Mouse (Mus musculus) heart, postnatal 0 days (tissue): ENCODE measurements at regions not wholly inside any gene's neighbourhood (a gene's known extent, or its start where the extent isn't known, plus 50 kb on each side); places are given as distances from the start of the nearest gene placed in this dataset.

Experiments used
- ATAC-seq: fragments of 200-750 bp; cut with Nextera tagmentation; 2 replicates; pipeline ENCODE4 v1.8.0; 2017; ENCODE audit warnings: low read depth, moderate number of reproducible peaks, moderate library complexity; ENCODE audit not compliant: insufficient read depth
- DNase-seq: peaks from one replicate; pipeline ENCODE4 v3.0.0-alpha.2; 2016; ENCODE audit warnings: low spot score
- H3K27ac ChIP-seq: fragments of 300-500 bp; sonication (generic); 2 replicates; pipeline ENCODE4 v1.5.1; 2014; ENCODE audit warnings: low read depth, mild to moderate bottlenecking
- H3K27me3 ChIP-seq: fragments of 300-500 bp; sonication (generic); 2 replicates; pipeline ENCODE4 v1.6.1; 2014; ENCODE audit warnings: low read length, mixed read lengths; ENCODE audit not compliant: control insufficient read depth, insufficient read depth
- H3K36me3 ChIP-seq: fragments of 300-500 bp; sonication (generic); replicated peaks from 2 replicates; pipeline ENCODE4 v1.6.1; 2014; ENCODE audit warnings: low read length, mixed read lengths; ENCODE audit not compliant: control insufficient read depth, insufficient read depth
- H3K4me1 ChIP-seq: fragments of 300-500 bp; sonication (generic); 2 replicates; pipeline ENCODE4 v1.6.1; 2014; ENCODE audit warnings: antibody characterized with exemption; ENCODE audit not compliant: control insufficient read depth, insufficient read depth
- H3K4me2 ChIP-seq: fragments of 300-500 bp; sonication (generic); 2 replicates; pipeline ENCODE4 v1.6.1; 2014; ENCODE audit warnings: low read depth, mild to moderate bottlenecking, low read length, moderate library complexity
- H3K4me3 ChIP-seq: fragments of 300-500 bp; sonication (generic); 2 replicates; pipeline ENCODE4 v1.5.1; 2014; ENCODE audit warnings: low read depth, low read length
- H3K9ac ChIP-seq: fragments of 300-500 bp; sonication (generic); replicated peaks from 2 replicates; pipeline ENCODE4 v1.6.1; 2014; ENCODE audit warnings: low read depth, low read length, mixed read lengths
- H3K9me3 ChIP-seq: fragments of 300-500 bp; sonication (generic); replicated peaks from 2 replicates; pipeline ENCODE4 v1.6.1; 2016; ENCODE audit warnings: low read length; ENCODE audit not compliant: control insufficient read depth
- CTCF ChIP-seq: IDR thresholded peaks from 2 replicates; pipeline ENCODE4 v1.5.1; 2016; ENCODE audit warnings: antibody characterized with exemption, control low read depth, low read depth
- EP300 ChIP-seq: IDR thresholded peaks from 2 replicates; pipeline ENCODE4 v1.6.1; 2016; ENCODE audit warnings: antibody characterized with exemption, low read depth
- WGBS: fragments of 180-500 bp; shearing (Covaris S2); extraction: QIAGEN DNeasy Blood & Tissue Kit; methylation state at CpG from one replicate; pipeline ENCODE4 v1.1.7; 2014; 5-methylcytosine and 5-hydroxymethylcytosine counted together

- Histone ChIP-seq H3K4me1 (no peaks in the 10 kb centered on the region), H3K9ac (no peak overlapping the region), H3K36me3 (no peaks in the 10 kb centered on the region), H3K4me3 (no peak overlapping the region), H3K27me3 (no peaks in the 10 kb centered on the region), H3K27ac (no peak overlapping the region), H3K9me3 (no peaks in the 10 kb centered on the region), H3K4me2 (no peak overlapping the region)
- DNase-seq (no peak), ATAC-seq (no peak)
- 68% methylated on average over 3 of the region's 3 CpGs for WGBS
- TF ChIP-seq CTCF (no peak), EP300 (no peak)
Measured at GRCm38 (mm10) chr17:10105299-10105698, 214.4 kb downstream of the Qk start.

GRCm38 (mm10) chr17:10098199-10098598, 221.5 kb downstream of the Qk start:
- Histone ChIP-seq H3K9me3 (no peaks in the 10 kb centered on the region), H3K4me3 (no peak overlapping the region), H3K4me2 (no peak overlapping the region), H3K27ac (no peak overlapping the region), H3K27me3 (no peaks in the 10 kb centered on the region), H3K36me3 (no peaks in the 10 kb centered on the region), H3K4me1 (peaks cover 6% of the 10 kb centered on the region; the same call in 1 of the 2 replicates), H3K9ac (no peak overlapping the region)
- 81% methylated on average over 4 of the region's 4 CpGs for WGBS
- TF ChIP-seq EP300 = no peak
- DNase-seq (no peak), ATAC-seq (no peak)

GRCm38 (mm10) chr17:10097691-10098090, 222.0 kb downstream of the Qk start:
- H3K4me1 ChIP-seq = peaks cover 6% of the 10 kb centered on the region; the same call in 1 of the 2 replicates

GRCm38 (mm10) chr17:10095841-10096301, 223.8 kb downstream of the Qk start:
- peak; percentile 45 for DNase-seq
- Histone ChIP-seq H3K9ac (no peak overlapping the region), H3K9me3 (peaks cover 14% of the 10 kb centered on the region), H3K4me1 (peaks cover 6% of the 10 kb centered on the region; the same call in 1 of the 2 replicates), H3K27me3 (no peaks in the 10 kb centered on the region), H3K27ac (peak overlapping the region; percentile 58), H3K4me3 (no peak overlapping the region), H3K36me3 (no peaks in the 10 kb centered on the region), H3K4me2 (no peak overlapping the region)
- TF ChIP-seq EP300 (0 out of 2 replicates have a peak, but pooled peaks have one; percentile 34), CTCF (no peak)
- ATAC-seq = peak; percentile 62
- WGBS = 43% methylated on average over 3 of the region's 3 CpGs

More at GRCm38 (mm10) chr17:10097691-10098090, 222.0 kb downstream of the Qk start:
- Histone ChIP-seq H3K27me3 (no peaks in the 10 kb centered on the region), H3K9ac (no peak overlapping the region), H3K4me3 (no peak overlapping the region), H3K27ac (no peak overlapping the region), H3K4me2 (no peak overlapping the region), H3K9me3 (no peaks in the 10 kb centered on the region), H3K36me3 (no peaks in the 10 kb centered on the region)
- ATAC-seq (no peak), DNase-seq (no peak)
- no peak for TF ChIP-seq EP300
- no peak for TF ChIP-seq CTCF

- Histone ChIP-seq H3K27ac (peak overlapping the region; percentile 75), H3K4me3 (no peak overlapping the region), H3K27me3 (no peaks in the 10 kb centered on the region), H3K36me3 (no peaks in the 10 kb centered on the region), H3K4me1 (peaks cover 6% of the 10 kb centered on the region; the same call in 1 of the 2 replicates), H3K9ac (no peak overlapping the region), H3K4me2 (no peak overlapping the region), H3K9me3 (peaks cover 14% of the 10 kb centered on the region)
- ATAC-seq (peak; percentile 72), DNase-seq (peak; percentile 65)
- WGBS = 40% methylated on average over 3 of the region's 3 CpGs
- TF ChIP-seq CTCF = no peak
- peak; percentile 77 for TF ChIP-seq EP300
Measured at GRCm38 (mm10) chr17:10094108-10094521, 225.5 kb downstream of the Qk start.

GRCm38 (mm10) chr17:10093437-10094107, 226.1 kb downstream of the Qk start:
- Histone ChIP-seq H3K9ac (no peak overlapping the region), H3K36me3 (no peaks in the 10 kb centered on the region), H3K4me2 (no peak overlapping the region), H3K4me3 (no peak overlapping the region), H3K4me1 (peaks cover 6% of the 10 kb centered on the region; the same call in 1 of the 2 replicates), H3K27me3 (no peaks in the 10 kb centered on the region), H3K27ac (peak overlapping the region; percentile 75), H3K9me3 (peaks cover 14% of the 10 kb centered on the region)
- ATAC-seq (peak; percentile 66), DNase-seq (peak; percentile 48)
- 37% methylated on average over 8 of the region's 8 CpGs for WGBS
- TF ChIP-seq EP300 = peak; percentile 80
- no peak for TF ChIP-seq CTCF
